Mouse (Mus musculus) liver, embryonic 11.5 days (tissue): ENCODE results near the gene Tcp10a. TPM values are rescaled to one million over a fixed set of nuclear protein-coding genes. Genes with fewer than 3 reads are reported as not detected.

Experiments
- polyA plus RNA-seq: library from polyadenylated mRNA; unstranded; fragments of >200 nt; fragmentation: Nextera tagmentation; extraction: Ambion mirVana; gene quantifications from 2 replicates; pipeline ENCODE4 v1.2.1, GENCODE M21; 2014

Tcp10a gene
- polyA plus RNA-seq, 1 experiment from 2014 or later: not detected

Other genes starting within 250 kb of the Tcp10a start
- 12.7 and 13.2 TPM in 2 replicates for gene Rps6ka2, start 154.5 kb upstream of the Tcp10a start, polyA plus RNA-seq
- not detected in 2 replicates for gene Ttll2, start 28.1 kb downstream of the Tcp10a start, polyA plus RNA-seq
- gene Gm49630, start 47.3 kb downstream of the Tcp10a start, polyA plus RNA-seq: not detected in 2 replicates
- gene Unc93a2, start 60.8 kb downstream of the Tcp10a start, polyA plus RNA-seq: not detected in 2 replicates